Mouse (Mus musculus) ZHBTc4 (cell line): Measurements from ENCODE around the gene Zfp618.
A peak's percentile ranks its signal among the peaks of the same experiment; 100 is the strongest.

Experiments
- DNase-seq: peaks from one replicate; pipeline ENCODE4 v3.0.0-alpha.2; 2011; ENCODE audit warnings: low read depth, low spot score

Zfp618 gene

GRCm38 (mm10) chr4:63030157-63030556, 64.8 kb downstream of the Zfp618 start:
- no peak for DNase-seq

DNA sequence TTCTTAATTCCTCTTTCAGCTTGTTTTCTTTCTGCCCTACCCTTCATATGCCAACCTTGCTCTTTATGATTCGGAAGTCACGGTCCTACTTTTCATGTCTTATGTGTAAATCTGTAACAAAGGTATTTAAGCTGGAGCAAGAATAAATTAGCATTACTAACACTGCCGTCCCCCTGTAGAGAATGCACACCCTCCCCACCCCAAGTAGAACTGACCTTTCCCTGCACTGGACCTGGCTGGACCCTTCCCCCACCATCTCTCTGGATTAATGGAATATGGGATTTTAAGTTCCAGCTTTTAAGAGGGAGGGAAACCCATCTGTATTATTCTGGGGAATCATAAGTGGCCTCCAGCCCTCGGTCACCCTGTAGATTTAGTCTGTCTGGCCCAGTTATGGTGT, 65.9 kb downstream of the Zfp618 start:
- no peak for DNase-seq

- no peak for DNase-seq
Observed at GRCm38 (mm10) chr4:63032581-63033006, 67.2 kb downstream of the Zfp618 start.

- DNase-seq, result peak; percentile 20
Observed at GRCm38 (mm10) chr4:63033724-63034123, 68.4 kb downstream of the Zfp618 start.

- DNase-seq, result no peak
Observed at GRCm38 (mm10) chr4:63035991-63036390, 70.6 kb downstream of the Zfp618 start.

GRCm38 (mm10) chr4:63036790-63037189, 71.4 kb downstream of the Zfp618 start:
- no peak for DNase-seq

DNA sequence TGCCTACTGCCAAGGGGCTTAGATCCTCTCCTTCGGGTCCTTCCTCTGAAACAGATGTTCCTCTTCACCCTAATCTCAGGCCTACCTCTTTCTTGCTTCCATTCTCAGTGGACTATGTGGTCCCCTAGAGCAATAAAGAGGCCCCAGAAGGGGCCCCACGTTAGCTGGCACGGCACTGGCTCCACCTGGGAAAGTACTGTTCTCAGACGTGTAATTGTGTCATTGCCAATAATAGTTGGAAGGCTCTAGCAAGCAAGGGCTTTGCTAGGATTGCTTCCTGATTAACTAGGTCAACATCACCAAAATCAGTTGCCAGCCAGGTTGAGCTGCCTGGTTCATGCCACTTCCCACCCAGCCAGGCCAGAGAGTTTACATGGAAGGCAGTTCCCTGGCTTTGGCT, 72.2 kb downstream of the Zfp618 start:
- DNase-seq, result no peak

DNA sequence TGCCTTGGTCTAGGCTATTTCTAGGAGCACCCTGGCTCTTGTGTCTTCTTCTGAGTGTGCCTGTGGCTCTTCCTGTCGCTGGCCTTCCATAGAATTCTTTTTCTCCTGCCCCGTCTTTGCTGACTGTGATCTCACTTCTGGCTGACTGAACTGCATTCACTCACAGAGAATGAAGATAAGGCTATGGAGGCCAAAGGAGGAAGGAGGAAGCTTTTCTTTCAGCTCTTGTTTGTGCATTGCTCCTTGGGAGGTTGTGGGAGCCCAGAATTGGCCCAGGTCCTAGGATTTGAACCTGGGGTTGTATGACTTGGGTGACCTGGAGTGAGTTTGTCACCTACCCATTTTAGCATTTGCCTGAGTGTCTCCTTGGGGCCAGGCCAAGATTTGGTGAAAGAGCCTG, 72.9 kb downstream of the Zfp618 start:
- DNase-seq, result no peak

DNA sequence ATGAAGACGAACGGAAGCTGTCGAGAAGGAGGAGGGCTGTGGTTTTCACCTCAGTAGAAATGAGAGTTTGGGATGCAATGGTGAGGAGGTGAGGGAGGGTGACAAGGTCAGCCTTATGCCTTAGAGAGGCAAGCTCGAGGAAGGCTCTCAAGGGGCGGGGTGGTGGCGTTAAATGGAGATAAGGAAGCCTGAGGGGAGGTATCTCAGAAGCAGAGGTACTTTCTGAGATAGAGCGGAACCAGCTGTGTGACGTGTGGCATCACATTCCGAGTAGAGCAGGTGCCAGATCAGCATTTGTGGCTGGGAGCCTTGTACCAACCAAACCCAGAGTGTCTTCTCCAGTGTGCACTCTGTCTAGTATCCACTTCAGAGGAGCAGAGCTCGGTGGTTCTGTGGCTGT, 73.6 kb downstream of the Zfp618 start:
- no peak for DNase-seq

GRCm38 (mm10) chr4:63048606-63049005, 83.2 kb downstream of the Zfp618 start:
- DNase-seq, result no peak

DNA sequence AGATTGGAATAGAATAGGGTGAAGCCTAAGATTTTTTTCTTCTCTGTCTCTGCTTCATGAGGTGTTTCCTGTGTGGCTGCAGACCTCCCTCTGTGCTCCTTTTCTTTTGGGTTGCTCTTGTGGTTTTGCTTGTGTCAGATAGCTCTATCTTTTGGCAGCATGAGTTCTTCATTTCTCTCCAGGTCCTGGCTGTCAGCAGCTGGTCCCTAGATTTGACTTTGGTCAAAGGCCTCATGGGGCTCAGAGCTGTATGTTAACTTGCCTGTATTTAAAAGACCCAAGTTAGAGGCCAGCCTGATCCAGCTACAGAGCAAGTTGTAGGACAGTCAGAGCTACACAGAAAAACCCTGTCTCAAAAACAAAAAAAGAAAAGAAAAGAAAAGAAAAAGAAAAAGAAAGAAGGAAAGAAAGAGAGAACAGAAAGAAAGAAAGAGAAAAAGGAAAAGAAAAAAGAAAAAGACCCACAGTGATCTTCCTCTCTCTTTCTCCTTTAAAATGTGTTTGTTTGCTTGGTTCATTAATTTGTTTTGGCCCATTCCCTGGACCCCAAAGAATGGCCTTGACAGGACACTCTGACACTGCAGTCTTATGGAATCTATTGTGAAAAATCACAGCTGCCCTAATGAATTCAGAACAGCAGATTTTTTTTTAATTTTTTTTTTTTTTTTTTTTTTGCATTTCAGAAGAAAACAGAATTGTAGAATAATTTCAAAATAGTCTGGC, 84.4 kb downstream of the Zfp618 start:
- DNase-seq, result no peak

- DNase-seq, result no peak
Observed at GRCm38 (mm10) chr4:63050319-63050676, 84.9 kb downstream of the Zfp618 start.

DNA sequence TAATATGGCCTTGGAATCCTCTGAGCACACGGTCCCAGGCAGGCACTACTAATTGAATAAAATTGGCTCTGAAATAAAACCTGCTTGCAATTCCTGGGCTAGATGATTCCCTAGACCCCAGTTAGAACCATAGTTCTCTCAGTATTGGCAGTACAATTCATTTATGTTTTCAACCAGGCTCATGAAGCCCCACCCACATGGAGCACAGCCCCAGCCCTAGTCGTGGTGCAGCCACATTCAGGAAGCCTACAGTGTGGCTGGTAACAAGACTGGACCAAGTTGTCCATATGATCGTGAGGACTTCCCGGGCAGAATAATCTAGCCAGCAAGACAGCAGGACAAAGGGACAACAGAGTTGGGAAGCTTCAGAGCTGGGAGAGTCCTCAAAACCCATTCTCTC, 85.6 kb downstream of the Zfp618 start:
- no peak for DNase-seq

- DNase-seq, result no peak
Observed at GRCm38 (mm10) chr4:63051940-63052661, 86.7 kb downstream of the Zfp618 start.

- peak; percentile 14 for DNase-seq
Observed at GRCm38 (mm10) chr4:63052662-63053033, 87.3 kb downstream of the Zfp618 start.

GRCm38 (mm10) chr4:63055216-63055745, 89.9 kb downstream of the Zfp618 start:
- DNase-seq, result no peak

GRCm38 (mm10) chr4:63056641-63057415, 91.5 kb downstream of the Zfp618 start:
- DNase-seq, result no peak

- no peak for DNase-seq
Observed at GRCm38 (mm10) chr4:63057581-63057980, 92.2 kb downstream of the Zfp618 start.

GRCm38 (mm10) chr4:63058686-63059085, 93.3 kb downstream of the Zfp618 start:
- DNase-seq, result no peak

DNA sequence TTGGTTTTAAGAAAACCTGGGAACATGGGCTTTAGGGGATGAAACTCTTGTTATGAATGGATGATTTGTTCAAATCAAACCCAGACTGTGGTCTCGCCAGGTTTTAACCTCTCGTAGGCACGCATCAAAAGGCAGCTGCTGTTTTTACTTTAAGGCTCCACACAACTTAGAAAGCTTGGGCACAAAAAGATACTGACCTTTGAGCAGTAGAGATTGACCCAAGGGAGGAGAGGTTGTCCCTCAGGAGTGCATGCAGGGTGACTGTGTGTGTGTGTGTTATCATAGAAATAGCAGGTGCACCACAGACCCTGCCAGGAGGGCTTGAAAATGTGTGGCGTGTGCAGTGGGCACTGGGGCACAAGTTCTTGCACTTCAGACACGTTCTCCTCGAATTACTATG, 95.0 kb downstream of the Zfp618 start:
- no peak for DNase-seq

DNA sequence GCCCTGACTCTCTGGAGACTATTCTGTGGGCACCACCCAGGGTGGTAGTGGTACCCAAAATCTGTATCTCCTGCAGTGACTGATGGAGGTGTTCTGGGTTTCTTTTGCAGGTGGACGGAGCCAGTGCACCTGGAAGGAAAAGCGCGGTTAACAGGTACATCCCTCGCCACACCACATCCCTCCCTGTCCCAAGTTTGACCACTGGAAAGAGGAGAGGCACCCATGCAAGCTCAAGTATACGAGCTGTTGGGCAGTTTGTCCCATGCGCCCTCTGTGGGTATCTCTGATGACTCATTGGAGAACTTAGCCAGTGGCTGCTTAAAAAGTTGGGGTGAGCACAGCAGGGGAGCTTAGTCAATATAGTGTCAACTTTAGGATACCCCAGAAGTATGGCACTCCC, 96.0 kb downstream of the Zfp618 start:
- DNase-seq, result no peak

GRCm38 (mm10) chr4:63063360-63063759, 98.0 kb downstream of the Zfp618 start:
- DNase-seq, result no peak
